Mouse (Mus musculus): ENCODE data around the gene Dcaf1.
A peak's percentile ranks its signal among the peaks of the same experiment; 100 is the strongest.

- TF ChIP-seq POLR2A (IDR thresholded peaks at IDR 0.05; ENCODE audit: low read depth, low read length) (no peak; the same call in 1 of the 2 replicates), CTCF (IDR thresholded peaks at IDR 0.05; ENCODE audit: extremely low read depth, insufficient read length, insufficient replicate concordance, low read depth, low read length) (peak; percentile 66)
These were observed 65.4 kb downstream of the Dcaf1 start, which contains the start of gene Rbm15b for GRCm38 (mm10) chr9:106886828-106887702.

Measured in small intestine, adult 2 months (tissue).